Mouse (Mus musculus) liver, adult 2 months (tissue): ENCODE measurements at regions not wholly inside any gene's neighbourhood (a gene's known extent, or its start where the extent isn't known, plus 50 kb on each side); places are given as distances from the start of the nearest gene placed in this dataset.

Experiments
- CTCF ChIP-seq: fragments of 200-500 bp; IDR thresholded peaks from 2 replicates; pipeline ENCODE4 v1.5.1; 2011; ENCODE audit warnings: low read depth, low read length, control low read depth
- POLR2A ChIP-seq: fragments of 200-500 bp; IDR thresholded peaks from 2 replicates; pipeline ENCODE4 v1.6.1; 2011; ENCODE audit warnings: low read length, control low read depth; ENCODE audit not compliant: insufficient read depth; ENCODE audit errors: extremely low read depth

DNA sequence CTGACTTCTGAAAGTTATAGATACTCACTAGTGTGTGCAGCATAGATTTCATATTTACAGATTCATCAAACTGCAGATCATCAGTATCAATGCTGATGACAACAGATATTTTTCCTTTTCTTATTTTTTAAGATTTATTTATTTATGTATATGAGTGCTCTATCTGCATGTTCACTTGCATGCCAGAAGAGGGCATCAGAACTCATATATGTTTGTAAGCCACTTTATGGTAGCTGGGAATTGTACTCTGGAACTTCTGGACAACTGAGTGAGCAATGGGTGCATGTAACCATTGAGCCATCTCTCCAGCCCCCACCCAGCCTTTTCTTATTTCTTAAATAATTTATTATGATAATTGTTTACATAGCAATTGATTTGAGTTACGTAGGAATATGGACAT lies 62.5 kb upstream of the Ctsc start:
- TF ChIP-seq POLR2A (no peak), CTCF (peak; percentile 20; the same call in 1 of the 2 replicates)
